Mouse (Mus musculus) spleen, adult 2 months (tissue): Measurements from ENCODE around the gene Ehmt2. TPM values are rescaled to one million over a fixed set of nuclear protein-coding genes. Genes with fewer than 3 reads are reported as not detected.
A peak's percentile ranks its signal among the peaks of the same experiment; 100 is the strongest.
"Not testable (repeated sequence)": the region's sequence is repeated elsewhere in the genome, so short reads cannot be mapped to it uniquely, and the experiment has no call there.

Source experiments
- DNase-seq, 2 experiments: peaks; one replicate each; pipeline versions ENCODE4 v3.0.0 to v3.0.0-alpha.2; 2012 to 2021; ENCODE audit warnings: low spot score in 2 of 2, low read depth in 1 of 2
- H3K27ac ChIP-seq: fragments of 200-500 bp; 2 replicates; pipeline ENCODE4 v1.5.1; 2012; ENCODE audit warnings: low read length, inconsistent platforms; ENCODE audit not compliant: insufficient read depth
- H3K27me3 ChIP-seq: fragments of 200-500 bp; 2 replicates; pipeline ENCODE4 v1.6.1; 2012; ENCODE audit warnings: mild to moderate bottlenecking, moderate library complexity, low read length, inconsistent platforms; ENCODE audit not compliant: control insufficient read depth, insufficient read depth
- H3K36me3 ChIP-seq: fragments of 200-500 bp; 2 replicates; pipeline ENCODE4 v1.6.1; 2012; ENCODE audit warnings: mild to moderate bottlenecking, low read length, inconsistent platforms; ENCODE audit not compliant: control insufficient read depth, insufficient read depth
- H3K4me1 ChIP-seq: fragments of 200-500 bp; 2 replicates; pipeline ENCODE4 v1.6.1; 2011; ENCODE audit warnings: inconsistent platforms; ENCODE audit not compliant: control insufficient read depth, insufficient read depth, insufficient read length
- H3K4me3 ChIP-seq: fragments of 200-500 bp; 2 replicates; pipeline ENCODE4 v1.5.1; 2011; ENCODE audit warnings: mild to moderate bottlenecking, inconsistent platforms; ENCODE audit not compliant: insufficient read depth, insufficient read length; ENCODE audit errors: extremely low read depth
- CTCF ChIP-seq: fragments of 200-500 bp; IDR thresholded peaks from 2 replicates; pipeline ENCODE4 v1.5.1; 2011; ENCODE audit warnings: mild to moderate bottlenecking, inconsistent platforms; ENCODE audit not compliant: insufficient read depth, insufficient read length, insufficient replicate concordance; ENCODE audit errors: extremely low read depth
- POLR2A ChIP-seq: fragments of 200-500 bp; IDR thresholded peaks from 2 replicates; pipeline ENCODE4 v1.6.1; 2011; ENCODE audit warnings: low read depth, low read length, inconsistent platforms
- WGBS: fragments of 180-500 bp; shearing (Covaris S2); methylation state at CpG from one replicate; pipeline ENCODE4 v1.1.7; 2018; 5-methylcytosine and 5-hydroxymethylcytosine counted together
- polyA plus RNA-seq: library from polyadenylated mRNA; depleted of rRNA; stranded (reverse); fragments of >200 nt; gene quantifications from 2 replicates; pipeline ENCODE4 v1.2.3, GENCODE M21; 2012; rRNA removed

The Ehmt2 gene
- polyA plus RNA-seq, 1 experiment, result 200 TPM

DNA sequence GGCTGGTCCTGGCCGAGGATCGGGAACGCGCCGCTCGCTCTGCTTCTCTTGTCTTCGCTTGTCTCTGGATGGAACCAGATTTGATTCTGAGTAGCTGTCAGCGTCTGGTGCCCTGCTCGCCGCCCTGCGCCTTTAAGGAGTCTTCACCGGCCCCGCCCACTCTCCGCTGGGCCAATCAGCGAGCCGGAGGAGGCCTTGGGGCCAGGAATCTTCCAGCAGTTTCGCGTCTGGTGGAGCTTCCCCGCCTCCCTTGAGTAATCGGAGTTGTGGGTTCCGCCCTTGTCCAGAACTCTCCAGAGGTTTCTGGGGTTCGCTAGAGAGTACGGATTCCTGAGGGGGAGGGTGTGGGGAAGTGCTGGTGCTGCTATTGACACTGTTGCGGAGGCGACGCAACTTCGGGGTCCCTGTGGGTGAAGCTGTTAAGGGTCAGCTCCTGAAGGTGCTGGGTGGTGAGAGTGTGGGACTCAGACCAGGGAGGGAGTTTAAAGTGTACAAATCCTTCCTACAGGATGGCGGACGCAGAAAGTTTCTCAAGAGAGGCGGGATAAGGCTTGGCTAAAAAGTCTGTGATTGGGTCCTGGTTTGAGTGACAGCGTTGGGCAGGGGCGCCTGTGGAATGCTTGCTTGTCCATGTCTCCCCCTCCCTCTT lies 61.0 kb downstream of the Ehmt2 start, which contains the start of gene Hspa1b:
TSS of gene Hspa1b (minus strand) at position 109 of the 649 bp plus-strand sequence.
- not testable (repeated sequence) for H3K36me3 ChIP-seq, H3K4me1 ChIP-seq, H3K27me3 ChIP-seq
- peak; percentile 49 to 66 for DNase-seq
- peak within 1 kb of the TSS; percentile 93 for H3K27ac ChIP-seq
- WGBS, result under 1% methylated on average over 29 of the region's 32 CpGs
- H3K4me3 ChIP-seq, result peak within 1 kb of the TSS; percentile 86

DNA sequence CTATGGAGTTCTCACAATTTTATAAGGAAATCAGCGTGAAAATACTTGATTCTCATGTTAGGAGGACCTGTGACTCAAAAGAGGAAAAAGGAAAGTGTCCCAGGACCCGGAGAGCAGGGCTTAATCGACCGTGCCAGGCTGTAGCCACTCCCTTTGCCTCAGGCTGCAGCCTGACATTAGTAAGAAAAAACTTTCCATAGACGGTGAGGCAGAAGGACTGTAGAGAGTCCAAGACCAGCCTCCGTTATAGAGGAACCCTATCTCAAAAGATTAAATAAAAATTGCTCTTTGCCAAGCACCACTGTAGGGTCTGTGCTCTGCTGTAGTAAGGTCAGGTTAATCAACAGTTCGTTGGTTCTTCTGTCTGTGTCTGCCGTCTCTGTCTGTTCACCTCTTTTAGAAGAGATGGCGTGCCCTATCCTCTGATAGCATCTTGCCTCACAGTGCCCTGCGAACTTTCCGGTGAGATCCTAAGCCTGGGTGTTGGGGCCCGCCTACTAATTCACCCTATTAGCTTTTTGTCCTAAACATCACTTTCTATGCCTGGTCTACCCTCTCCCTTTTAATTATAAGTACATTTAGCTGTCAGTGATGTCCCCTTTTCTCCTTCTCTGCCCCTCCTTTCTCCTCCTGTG lies 61.7 kb downstream of the Ehmt2 start:
- Histone ChIP-seq H3K27me3 (no peaks in the 10 kb centered on the region), H3K27ac (peak overlapping the region; percentile 12; the same call in 1 of the 2 replicates), H3K4me1 (no peaks in the 10 kb centered on the region), H3K36me3 (no peaks in the 10 kb centered on the region), H3K4me3 (no peak overlapping the region)
- no peak for DNase-seq
- TF ChIP-seq CTCF (no peak), POLR2A (no peak)
- 21% methylated on average over 12 of the region's 12 CpGs for WGBS

DNA sequence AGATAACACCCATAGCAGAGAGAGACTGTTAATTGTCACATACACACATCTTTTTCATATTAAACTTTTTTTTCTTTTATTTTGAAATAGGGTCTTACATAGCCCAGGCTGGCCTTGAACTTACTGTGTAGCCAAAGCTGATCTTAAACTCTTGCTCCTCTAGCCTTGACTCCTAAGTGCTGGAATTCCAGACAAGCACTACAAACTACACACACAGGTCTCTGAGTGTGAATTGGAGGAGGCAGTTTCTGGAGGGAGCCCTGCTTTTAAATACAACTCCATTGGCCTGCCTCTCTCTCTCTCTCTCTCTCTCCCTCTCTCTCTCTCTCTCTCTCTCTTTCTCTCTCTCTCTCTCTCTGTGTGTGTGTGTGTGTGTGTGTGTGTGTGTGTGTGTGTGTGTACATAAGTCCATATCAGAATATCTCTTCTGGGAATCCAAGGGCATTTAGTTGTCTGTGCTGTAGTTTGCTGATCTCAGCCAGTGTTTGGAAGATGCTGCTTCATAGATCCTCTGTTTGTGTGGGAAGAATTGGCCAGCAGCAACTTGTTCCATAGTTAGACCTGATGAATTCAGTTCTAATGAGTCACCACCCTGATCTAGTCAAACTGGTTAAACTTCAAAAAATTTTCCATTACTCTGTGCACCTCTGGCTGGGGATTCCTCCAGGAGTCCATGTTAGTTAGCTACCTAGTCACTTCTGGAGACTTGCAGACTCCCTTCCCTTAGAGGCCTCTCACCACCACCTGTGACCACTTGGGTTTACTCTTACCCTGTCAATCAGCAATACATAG lies 62.6 kb downstream of the Ehmt2 start:
- Histone ChIP-seq H3K27me3 (no peaks in the 10 kb centered on the region), H3K4me3 (no peak overlapping the region), H3K4me1 (no peaks in the 10 kb centered on the region), H3K36me3 (no peaks in the 10 kb centered on the region), H3K27ac (no peak overlapping the region)
- no peak for TF ChIP-seq POLR2A
- no peak for DNase-seq

DNA sequence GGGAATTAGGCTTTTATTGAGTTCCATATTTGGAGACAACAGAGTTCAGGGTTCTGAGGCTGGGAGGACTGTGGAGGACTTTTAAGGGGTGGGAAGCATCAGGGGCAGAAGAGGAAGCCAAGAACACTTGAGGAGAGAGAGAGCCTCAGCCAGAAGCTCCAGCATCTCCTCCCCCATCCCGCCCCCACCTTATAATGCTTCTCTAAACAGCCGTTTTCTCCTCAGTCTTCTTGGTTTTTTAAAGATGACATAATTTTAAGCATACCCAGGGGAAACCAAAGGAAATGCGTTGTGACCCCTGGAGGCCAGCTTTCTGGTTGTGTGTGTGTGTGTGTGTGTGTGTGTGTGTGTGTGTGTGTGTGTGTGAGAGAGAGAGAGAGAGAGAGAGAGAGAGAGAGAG lies 63.9 kb downstream of the Ehmt2 start:
- DNase-seq, result no peak
- Histone ChIP-seq H3K27ac (no peak overlapping the region), H3K36me3 (no peaks in the 10 kb centered on the region), H3K27me3 (no peaks in the 10 kb centered on the region), H3K4me1 (no peaks in the 10 kb centered on the region), H3K4me3 (no peak overlapping the region)
- WGBS, result 6% methylated on average over 3 of the region's 3 CpGs
- TF ChIP-seq CTCF (no peak), POLR2A (no peak)

DNA sequence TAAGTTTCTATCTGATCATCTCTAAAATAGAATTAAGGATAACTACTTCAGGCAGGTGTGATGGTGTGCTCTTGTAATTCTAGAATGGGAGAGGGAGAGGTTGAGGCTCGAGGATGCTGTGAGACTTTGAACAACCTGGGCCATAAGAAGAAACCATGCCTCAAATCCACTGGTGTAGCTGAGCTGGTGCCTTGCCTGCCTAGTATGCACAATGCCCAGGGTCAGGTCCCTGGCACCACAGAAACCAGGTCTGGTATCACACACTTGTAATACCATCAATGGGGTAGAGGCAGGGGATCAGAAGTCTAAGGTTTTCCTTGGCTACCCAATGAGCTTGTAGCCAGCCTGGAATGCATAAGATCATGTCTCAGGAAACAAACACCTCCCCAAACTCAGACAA lies 64.6 kb downstream of the Ehmt2 start:
- TF ChIP-seq CTCF (no peak), POLR2A (no peak)
- no peaks in the 10 kb centered on the region for H3K36me3 ChIP-seq
- no peak overlapping the region for H3K4me3 ChIP-seq
- no peaks in the 10 kb centered on the region for H3K27me3 ChIP-seq
- DNase-seq, result no peak
- no peak overlapping the region for H3K27ac ChIP-seq
- WGBS, result 59% methylated on average over 1 of the region's 1 CpGs
- no peaks in the 10 kb centered on the region for H3K4me1 ChIP-seq

Other genes with a start within 250 kb of the Ehmt2 start
- 34.1 and 34.4 TPM in 2 replicates for gene Tnxb, start 227.9 kb upstream of the Ehmt2 start, polyA plus RNA-seq
- gene C4b, start 154.6 kb upstream of the Ehmt2 start, polyA plus RNA-seq, result 63.4 and 68.8 TPM in 2 replicates
- gene Cyp21a1, start 93.9 kb upstream of the Ehmt2 start, polyA plus RNA-seq, result 3.7 and 5.4 TPM in 2 replicates
- gene Stk19, start 61.5 kb upstream of the Ehmt2 start, polyA plus RNA-seq, result 31.6 and 37.7 TPM in 2 replicates
- gene Dxo, start 61.5 kb upstream of the Ehmt2 start, polyA plus RNA-seq, result 54.2 and 68.3 TPM in 2 replicates
- gene Skiv2l, start 48.3 kb upstream of the Ehmt2 start, polyA plus RNA-seq, result 81.7 and 110 TPM in 2 replicates
- gene Nelfe, start 48.1 kb upstream of the Ehmt2 start, polyA plus RNA-seq, result 14.1 and 15.0 TPM in 2 replicates
- gene Cfb, start 36.0 kb upstream of the Ehmt2 start, polyA plus RNA-seq, result 22.8 and 25.3 TPM in 2 replicates
- gene Zbtb12, start 19.0 kb upstream of the Ehmt2 start, polyA plus RNA-seq, result 12.0 and 13.1 TPM in 2 replicates
- 0.04 TPM in 1 of 2 replicates, not detected in the other for gene Gm20547, start 16.4 kb upstream of the Ehmt2 start, polyA plus RNA-seq
- 15.9 and 16.0 TPM in 2 replicates for gene C2, start 204 bp upstream of the Ehmt2 start, polyA plus RNA-seq
- 0.05 and 0.08 TPM in 2 replicates for gene Slc44a4, start 16.0 kb downstream of the Ehmt2 start, polyA plus RNA-seq
- 45.8 and 47.5 TPM in 2 replicates for gene Neu1, start 32.8 kb downstream of the Ehmt2 start, polyA plus RNA-seq
- gene Hspa1b, start 60.8 kb downstream of the Ehmt2 start, polyA plus RNA-seq, result 7.6 and 12.5 TPM in 2 replicates
- gene Gm20481, start 71.4 kb downstream of the Ehmt2 start, polyA plus RNA-seq, result not detected in 2 replicates
- gene Hspa1a, start 73.7 kb downstream of the Ehmt2 start, polyA plus RNA-seq, result 4.2 and 6.7 TPM in 2 replicates
- gene Hspa1l, start 74.2 kb downstream of the Ehmt2 start, polyA plus RNA-seq, result 0.05 and 0.06 TPM in 2 replicates
- gene Lsm2, start 83.4 kb downstream of the Ehmt2 start, polyA plus RNA-seq, result 60.7 and 65.2 TPM in 2 replicates
- 489 and 697 TPM in 2 replicates for gene Vars, start 102.5 kb downstream of the Ehmt2 start, polyA plus RNA-seq
- gene Vwa7, start 118.1 kb downstream of the Ehmt2 start, polyA plus RNA-seq, result 0.72 and 0.90 TPM in 2 replicates
- 7.3 and 14.7 TPM in 2 replicates for gene Sapcd1, start 129.5 kb downstream of the Ehmt2 start, polyA plus RNA-seq
- gene Msh5, start 148.3 kb downstream of the Ehmt2 start, polyA plus RNA-seq, result 8.6 and 9.5 TPM in 2 replicates
- gene Clic1, start 151.5 kb downstream of the Ehmt2 start, polyA plus RNA-seq, result 123 and 134 TPM in 2 replicates
- gene Ddah2, start 160.6 kb downstream of the Ehmt2 start, polyA plus RNA-seq, result 18.4 and 18.9 TPM in 2 replicates
- gene Ly6g6c, start 166.9 kb downstream of the Ehmt2 start, polyA plus RNA-seq, result 0.47 and 0.59 TPM in 2 replicates
- 4.8 and 5.6 TPM in 2 replicates for gene Mpig6b, start 167.7 kb downstream of the Ehmt2 start, polyA plus RNA-seq
- 0.31 and 0.39 TPM in 2 replicates for gene Ly6g6e, start 178.4 kb downstream of the Ehmt2 start, polyA plus RNA-seq
- 1.3 and 1.8 TPM in 2 replicates for gene Ly6g6d, start 179.6 kb downstream of the Ehmt2 start, polyA plus RNA-seq
- gene Ly6g6f, start 187.1 kb downstream of the Ehmt2 start, polyA plus RNA-seq, result 7.8 and 9.7 TPM in 2 replicates
- gene Abhd16a, start 190.8 kb downstream of the Ehmt2 start, polyA plus RNA-seq, result 119 and 154 TPM in 2 replicates
- not detected in 2 replicates for gene Ly6g5c, start 209.8 kb downstream of the Ehmt2 start, polyA plus RNA-seq
- 2.4 and 2.9 TPM in 2 replicates for gene Ly6g5b, start 217.0 kb downstream of the Ehmt2 start, polyA plus RNA-seq
- gene Gpank1, start 223.0 kb downstream of the Ehmt2 start, polyA plus RNA-seq, result 20.9 and 29.9 TPM in 2 replicates
- gene Csnk2b, start 223.6 kb downstream of the Ehmt2 start, polyA plus RNA-seq, result 176 and 238 TPM in 2 replicates
- 6.8 and 10.0 TPM in 2 replicates for gene D17H6S53E, start 227.9 kb downstream of the Ehmt2 start, polyA plus RNA-seq
- 0.12 and 0.18 TPM in 2 replicates for gene Apom, start 233.6 kb downstream of the Ehmt2 start, polyA plus RNA-seq
- 166 and 202 TPM in 2 replicates for gene Bag6, start 236.7 kb downstream of the Ehmt2 start, polyA plus RNA-seq